Mouse (Mus musculus): Measurements from ENCODE around the gene Oas1c. TPM values are rescaled to one million over a fixed set of nuclear protein-coding genes. Genes with fewer than 3 reads are reported as not detected.

Gene Oas1c
- total RNA-seq, 2 experiments from 2014 or later: 0.23 to 0.42 TPM

GRCm38 (mm10) chr5:120782446-120782845 is 29.9 kb downstream of the Oas1c start:
- DNase-seq (ENCODE audit: low spot score in 2 of 2): no peak

GRCm38 (mm10) chr5:120781646-120782045 is 30.7 kb downstream of the Oas1c start:
- DNase-seq (ENCODE audit: low spot score in 2 of 2): no peak

GRCm38 (mm10) chr5:120779922-120780321 is 32.4 kb downstream of the Oas1c start:
- DNase-seq (ENCODE audit: low spot score in 2 of 2): no peak

- DNase-seq (ENCODE audit: low spot score in 2 of 2): no peak
These were observed 33.4 kb downstream of the Oas1c start for GRCm38 (mm10) chr5:120778941-120779340.

- no peak for DNase-seq (ENCODE audit: low spot score in 2 of 2)
These were observed 34.8 kb downstream of the Oas1c start, which contains the start of gene Oas3 for GRCm38 (mm10) chr5:120777478-120777877. Gene Oas3 (minus strand): TSS chr5:120777661.

- DNase-seq (ENCODE audit: low spot score in 2 of 2): no peak
These were observed 35.5 kb downstream of the Oas1c start for GRCm38 (mm10) chr5:120776801-120777200.

GRCm38 (mm10) chr5:120775287-120775985 is 36.9 kb downstream of the Oas1c start:
- no peak for DNase-seq (ENCODE audit: low spot score in 2 of 2)

- DNase-seq (ENCODE audit: low spot score in 2 of 2): no peak
These were observed 42.9 kb downstream of the Oas1c start for GRCm38 (mm10) chr5:120769396-120769795.

- no peak for DNase-seq (ENCODE audit: low spot score in 2 of 2)
These were observed 47.3 kb downstream of the Oas1c start for GRCm38 (mm10) chr5:120765010-120765409.

GRCm38 (mm10) chr5:120761901-120762300 is 50.4 kb downstream of the Oas1c start:
- no peak for DNase-seq (ENCODE audit: low spot score in 2 of 2)

GRCm38 (mm10) chr5:120754215-120754614 is 58.1 kb downstream of the Oas1c start:
- DNase-seq (ENCODE audit: low spot score in 2 of 2): no peak

GRCm38 (mm10) chr5:120752786-120753185 is 59.5 kb downstream of the Oas1c start:
- no peak for DNase-seq (ENCODE audit: low spot score in 2 of 2)

GRCm38 (mm10) chr5:120751206-120751605 is 61.1 kb downstream of the Oas1c start:
- no peak for DNase-seq (ENCODE audit: low spot score in 2 of 2)

Small RNAs within 50 kb of the gene (microRNA-seq; reads per million reads assigned to microRNA genes)
- not detected for gene Gm22907

Other genes with a start within 250 kb of the Oas1c start
- gene Tpcn1, start 223.8 kb downstream of the Oas1c start, total RNA-seq (2021): 10 to 100 TPM; 77.7 to 81.3 TPM
- gene Iqcd, start 223.5 kb downstream of the Oas1c start, total RNA-seq (2021): under 1 TPM; 0.16 to 0.37 TPM
- gene Rita1, start 199.9 kb downstream of the Oas1c start, total RNA-seq (2021): 1 to 10 TPM; 6.1 to 7.2 TPM
- gene Ddx54, start 199.8 kb downstream of the Oas1c start, total RNA-seq (2021): 10 to 100 TPM; 28.5 to 29.5 TPM
- gene Cfap73, start 178.3 kb downstream of the Oas1c start, total RNA-seq (2021): not detected
- gene Rasal1, start 163.7 kb downstream of the Oas1c start, total RNA-seq (2021): not detected
- gene Dtx1, start 100.6 kb downstream of the Oas1c start, total RNA-seq (2021): 1 to 10 TPM in 1 of 2 experiments, under 1 TPM in 1; 0.98 to 1.9 TPM
- gene Oas2, start 62.7 kb downstream of the Oas1c start, total RNA-seq (2021): under 1 TPM; 0.23 to 0.25 TPM
- not detected for gene Oas3, start 34.9 kb downstream of the Oas1c start, total RNA-seq (2021)
- not detected for gene Oas1e, start 17.0 kb downstream of the Oas1c start, total RNA-seq (2021)
- not detected for gene Oas1f, start 34.9 kb upstream of the Oas1c start, total RNA-seq (2021)
- gene Oas1h, start 48.9 kb upstream of the Oas1c start, total RNA-seq (2021): not detected
- gene Oas1g, start 75.1 kb upstream of the Oas1c start, total RNA-seq (2021): not detected
- gene Oas1a, start 95.0 kb upstream of the Oas1c start, total RNA-seq (2021): under 1 TPM; 0.22 to 0.36 TPM
- gene Oas1d, start 102.0 kb upstream of the Oas1c start, total RNA-seq (2021): not detected
- gene Rph3a, start 197.6 kb upstream of the Oas1c start, total RNA-seq (2021): under 1 TPM in 1 of 2 experiments, not detected in 1; 0.27 TPM

Measured in gastrocnemius, postnatal 4 days (tissue).